Mouse (Mus musculus) MEL (cell line): ENCODE results near the gene Ptgir. TPM values are rescaled to one million over a fixed set of nuclear protein-coding genes. Genes with fewer than 3 reads are reported as not detected.

Experiments used
- DNase-seq: peaks from one replicate; pipeline ENCODE4 v3.0.0; 2011; ENCODE audit warnings: low read depth, low spot score
- H3K27ac ChIP-seq: 2 replicates; pipeline ENCODE4 v1.5.1; 2012; ENCODE audit warnings: low read depth, mild to moderate bottlenecking, control low read depth, low read length, moderate library complexity; ENCODE audit not compliant: control insufficient read depth
- H3K27me3 ChIP-seq, 2 experiments: fragments of 150-350 bp in 1 of 2; sonication (generic) in 1 of 2; 2 replicates each; pipeline ENCODE4 v1.6.1; 2012; ENCODE audit warnings: low read length in 2 of 2, mild to moderate bottlenecking in 2 of 2, improper control_type of control experiment in 1 of 2, moderate library complexity in 1 of 2; ENCODE audit not compliant: insufficient read depth in 2 of 2, control insufficient read depth in 1 of 2
- H3K36me3 ChIP-seq, 2 experiments: 2 replicates each; pipeline ENCODE4 v1.6.1; 2012 to 2014; ENCODE audit warnings: low read length in 2 of 2, improper control_type of control experiment in 1 of 2, inconsistent platforms in 1 of 2, mild to moderate bottlenecking in 1 of 2; ENCODE audit not compliant: insufficient read depth in 2 of 2, control insufficient read depth in 1 of 2
- H3K4me1 ChIP-seq, 2 experiments: fragments of 150-350 bp in 1 of 2; sonication (generic) in 1 of 2; 2 replicates each; pipeline ENCODE4 v1.6.1; 2012; ENCODE audit warnings: low read length in 2 of 2, improper control_type of control experiment in 1 of 2, mild to moderate bottlenecking in 1 of 2; ENCODE audit not compliant: insufficient read depth in 2 of 2, control insufficient read depth in 1 of 2
- H3K4me3 ChIP-seq, 2 experiments: fragments of 150-350 bp in 1 of 2; sonication (generic) in 1 of 2; 2 replicates each; pipeline ENCODE4 v1.5.1; 2012; ENCODE audit warnings: low read depth in 2 of 2, low read length in 2 of 2, mild to moderate bottlenecking in 2 of 2, moderate library complexity in 2 of 2, control low read depth in 1 of 2, improper control_type of control experiment in 1 of 2; ENCODE audit not compliant: control insufficient read depth in 1 of 2, insufficient read depth in 1 of 2
- H3K79me2 ChIP-seq: 2 replicates; pipeline ENCODE4 v1.6.1; 2012; ENCODE audit warnings: mild to moderate bottlenecking, low read length, moderate library complexity; ENCODE audit not compliant: control insufficient read depth, poor library complexity, insufficient read depth
- H3K9ac ChIP-seq: 2 replicates; pipeline ENCODE4 v1.6.1; 2012; ENCODE audit warnings: low read depth, mild to moderate bottlenecking, control low read depth, low read length, moderate library complexity; ENCODE audit not compliant: control insufficient read depth, poor library complexity, severe bottlenecking
- H3K9me3 ChIP-seq: fragments of 150-350 bp; sonication (generic); replicated peaks from 2 replicates; pipeline ENCODE4 v1.6.1; 2012; ENCODE audit warnings: mild to moderate bottlenecking, low read length, improper control_type of control experiment, moderate library complexity; ENCODE audit not compliant: insufficient read depth
- CHD1 ChIP-seq: IDR thresholded peaks from 2 replicates; pipeline ENCODE4 v1.6.1; 2012; ENCODE audit warnings: low read depth, mild to moderate bottlenecking, inconsistent platforms, low read length, improper control_type of control experiment
- CTCF ChIP-seq, 3 experiments: IDR thresholded peaks in 2 of 3; conservative IDR thresholded peaks in 1 of 3; 2 replicates each; pipeline ENCODE4 v1.5.1; 2011 to 2012; ENCODE audit warnings: low read length in 3 of 3, low read depth in 2 of 3, mild to moderate bottlenecking in 2 of 3, improper control_type of control experiment in 1 of 3, inconsistent platforms in 1 of 3, mixed read lengths in 1 of 3, moderate library complexity in 1 of 3; ENCODE audit not compliant: control insufficient read depth in 1 of 3, insufficient read depth in 1 of 3, poor library complexity in 1 of 3, severe bottlenecking in 1 of 3
- E2F4 ChIP-seq: IDR thresholded peaks from 2 replicates; pipeline ENCODE4 v1.6.1; 2011; ENCODE audit warnings: low read depth, low read length, improper control_type of control experiment, borderline replicate concordance
- ELF1 ChIP-seq: IDR thresholded peaks from 2 replicates; pipeline ENCODE4 v1.6.1; 2014; ENCODE audit warnings: low read depth, mild to moderate bottlenecking, inconsistent platforms, low read length, improper control_type of control experiment, moderate library complexity
- GATA1 ChIP-seq: IDR thresholded peaks from 2 replicates; pipeline ENCODE4 v1.6.1; 2011; ENCODE audit warnings: low read depth, low read length, improper control_type of control experiment
- HCFC1 ChIP-seq: IDR thresholded peaks from 2 replicates; pipeline ENCODE4 v1.6.1; 2012; ENCODE audit warnings: low read depth, mild to moderate bottlenecking, inconsistent platforms, low read length, improper control_type of control experiment, moderate library complexity
- KAT2A ChIP-seq: conservative IDR thresholded peaks from 2 replicates; pipeline ENCODE4 v1.6.1; 2012; ENCODE audit warnings: low read depth, low read length, improper control_type of control experiment, inconsistent platforms
- MAZ ChIP-seq: IDR thresholded peaks from 2 replicates; pipeline ENCODE4 v1.6.1; 2012; ENCODE audit warnings: low read depth, mild to moderate bottlenecking, inconsistent platforms, low read length, improper control_type of control experiment
- MXI1 ChIP-seq: IDR thresholded peaks from 2 replicates; pipeline ENCODE4 v1.6.1; 2011; ENCODE audit warnings: mild to moderate bottlenecking, low read depth, low read length, improper control_type of control experiment
- MYB ChIP-seq: IDR thresholded peaks from 2 replicates; pipeline ENCODE4 v1.6.1; 2011; ENCODE audit warnings: mild to moderate bottlenecking, low read depth, low read length, improper control_type of control experiment
- NRF1 ChIP-seq: IDR thresholded peaks from 2 replicates; pipeline ENCODE4 v1.6.1; 2014; ENCODE audit warnings: low read depth, mild to moderate bottlenecking, inconsistent platforms, low read length, improper control_type of control experiment, moderate library complexity; ENCODE audit not compliant: poor library complexity, insufficient read depth, severe bottlenecking
- SIN3A ChIP-seq: IDR thresholded peaks from 2 replicates; pipeline ENCODE4 v1.6.1; 2012; ENCODE audit warnings: low read length, improper control_type of control experiment, inconsistent platforms
- TAL1 ChIP-seq: IDR thresholded peaks from 2 replicates; pipeline ENCODE4 v1.6.1; 2012; ENCODE audit warnings: mild to moderate bottlenecking, inconsistent platforms, low read length, moderate library complexity, mixed read lengths
- TBP ChIP-seq: IDR thresholded peaks from 2 replicates; pipeline ENCODE4 v1.8.0; 2011; ENCODE audit warnings: low read depth, low read length, improper control_type of control experiment
- TCF12 ChIP-seq: IDR thresholded peaks from 2 replicates; pipeline ENCODE4 v1.6.1; 2014; ENCODE audit warnings: low read depth, mild to moderate bottlenecking, inconsistent platforms, low read length, improper control_type of control experiment, moderate library complexity
- UBTF ChIP-seq: IDR thresholded peaks from 2 replicates; pipeline ENCODE4 v1.6.1; 2012; ENCODE audit warnings: low read depth, mild to moderate bottlenecking, inconsistent platforms, low read length, improper control_type of control experiment, moderate library complexity, borderline replicate concordance; ENCODE audit not compliant: insufficient read depth
- ZC3H11A ChIP-seq: IDR thresholded peaks from 2 replicates; pipeline ENCODE4 v1.6.1; 2012; ENCODE audit warnings: low read depth, mild to moderate bottlenecking, inconsistent platforms, low read length, improper control_type of control experiment
- ZNF384 ChIP-seq: IDR thresholded peaks from 2 replicates; pipeline ENCODE4 v1.6.1; 2012; ENCODE audit warnings: low read depth, mild to moderate bottlenecking, inconsistent platforms, low read length, improper control_type of control experiment
- polyA plus RNA-seq, 2 experiments: library from polyadenylated mRNA; stranded (reverse) in 1 of 2; unstranded in 1 of 2; fragments of >175 nt in 1 of 2; fragments of >200 nt in 1 of 2; gene quantifications; 2 replicates each; pipeline versions ENCODE4 v1.2.1 to v1.2.4; 2012; ENCODE audit warnings: low replicate concordance in 2 of 2, low read depth in 1 of 2; ENCODE audit not compliant: insufficient read length in 2 of 2, insufficient read depth in 1 of 2, missing spikeins in 1 of 2
- total RNA-seq: library from RNA; depleted of rRNA; stranded (reverse); fragments of 300-350 nt; gene quantifications from 2 replicates; pipeline ENCODE4 v1.2.3, GENCODE M21; 2012

The Ptgir gene
- total and polyA plus RNA-seq, 3 experiments: 22.8 to 23.7 TPM; not detected in 1

DNA sequence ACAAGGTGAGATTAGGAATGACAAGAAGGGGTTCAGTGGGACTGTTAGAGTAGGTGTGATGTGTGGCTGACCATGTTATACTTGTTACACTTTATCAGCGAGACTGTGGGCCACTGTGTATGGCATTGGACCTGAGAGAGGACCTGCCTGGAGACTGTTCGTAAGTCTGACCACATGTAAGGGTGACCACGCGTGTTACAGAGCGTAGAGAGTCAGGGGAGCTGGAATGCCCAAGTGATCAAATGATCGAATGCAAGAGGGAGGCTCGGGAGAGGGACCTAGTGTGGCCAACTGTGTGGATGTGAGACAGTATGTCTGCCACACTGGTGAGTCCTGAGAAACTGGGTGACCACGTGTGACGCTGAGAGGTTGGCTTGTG, 13.9 kb upstream of the Ptgir start:
- H3K79me2 ChIP-seq: no peaks in the 10 kb centered on the region
- H3K27ac ChIP-seq: no peak overlapping the region
- H3K4me3 ChIP-seq: peak overlapping the region in 1 of 2 experiments; percentile 33; a peak in 2 of 4 replicates
- H3K9ac ChIP-seq: peak overlapping the region; percentile 31
- no peaks in the 10 kb centered on the region for H3K27me3 ChIP-seq
- peaks cover 0 to 10% of the 10 kb centered on the region in 2 experiments; a peak in 2 of 4 replicates for H3K4me1 ChIP-seq
- no peak for TF ChIP-seq HCFC1
- TF ChIP-seq KAT2A: no peak
- no peak for TF ChIP-seq CHD1
- no peak for TF ChIP-seq MYB
- TF ChIP-seq TCF12: no peak
- TF ChIP-seq TBP: no peak
- no peak for TF ChIP-seq MAZ
- no peak for TF ChIP-seq ZNF384
- no peak for TF ChIP-seq ELF1
- TF ChIP-seq CTCF (IDR thresholded peaks at IDR 0.05 in 2 of 3, conservative IDR thresholded peaks at IDR 0.05 in 1 of 3; ENCODE audit: control insufficient read depth in 1 of 3, insufficient read depth in 1 of 3, low read depth in 2 of 3, low read length in 3 of 3, poor library complexity in 1 of 3, severe bottlenecking in 1 of 3): no peak; a peak in 1 of 6 replicates
- TF ChIP-seq NRF1: no peak
- no peak for TF ChIP-seq UBTF
- no peak for TF ChIP-seq MXI1
- TF ChIP-seq TAL1: no peak
- no peak for TF ChIP-seq E2F4
- no peaks in the 10 kb centered on the region for H3K36me3 ChIP-seq
- DNase-seq: no peak
- H3K9me3 ChIP-seq: no peaks in the 10 kb centered on the region

DNA sequence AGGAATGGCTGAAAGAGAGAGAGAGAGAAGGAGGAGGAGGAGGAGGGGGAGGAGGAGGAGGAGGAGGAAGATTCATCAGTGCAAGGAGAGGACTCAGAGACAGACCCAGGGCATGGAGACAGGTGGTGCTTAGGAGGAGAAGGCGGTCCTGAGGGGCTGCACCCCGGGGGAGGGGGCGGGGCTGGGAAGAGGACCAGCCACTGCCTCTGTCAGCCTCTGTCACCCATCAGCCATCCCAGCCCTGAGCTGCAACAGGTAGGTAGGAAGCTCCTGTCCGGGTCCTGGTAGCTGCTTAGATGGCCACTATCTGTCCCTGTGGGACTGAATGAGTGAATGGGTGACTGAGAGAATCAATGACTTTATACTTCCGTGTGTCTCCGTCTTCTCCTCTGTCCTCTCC, 12.7 kb upstream of the Ptgir start:
- H3K27ac ChIP-seq: no peak overlapping the region
- no peak overlapping the region for H3K9ac ChIP-seq
- H3K79me2 ChIP-seq: no peaks in the 10 kb centered on the region
- TF ChIP-seq MYB (no peak), ZC3H11A (no peak), GATA1 (no peak), MXI1 (no peak), SIN3A (no peak), ZNF384 (no peak)
- H3K4me1 ChIP-seq: peaks cover 0 to 10% of the 10 kb centered on the region in 2 experiments; a peak in 2 of 4 replicates
- no peak overlapping the region for H3K4me3 ChIP-seq
- no peaks in the 10 kb centered on the region for H3K27me3 ChIP-seq
- no peaks in the 10 kb centered on the region for H3K9me3 ChIP-seq
- no peaks in the 10 kb centered on the region for H3K36me3 ChIP-seq
- DNase-seq: no peak
